Mouse (Mus musculus) midbrain, embryonic 10.5 days (tissue): ENCODE measurements around the gene Izumo2. TPM values are rescaled to one million over a fixed set of nuclear protein-coding genes. Genes with fewer than 3 reads are reported as not detected.
A peak's percentile ranks its signal among the peaks of the same experiment; 100 is the strongest.

Experiments used
- DNase-seq: peaks from one replicate; pipeline ENCODE4 v3.0.0-alpha.2; 2017; ENCODE audit warnings: low spot score
- H3K27ac ChIP-seq: fragments of 300-500 bp; sonication (generic); replicated peaks from 2 replicates; pipeline ENCODE4 v1.5.1; 2016; ENCODE audit warnings: mild to moderate bottlenecking
- H3K27me3 ChIP-seq: fragments of 300-500 bp; sonication (generic); 2 replicates; pipeline ENCODE4 v1.6.1; 2016; ENCODE audit warnings: low read depth, mild to moderate bottlenecking; ENCODE audit not compliant: poor library complexity, severe bottlenecking
- H3K36me3 ChIP-seq: fragments of 300-500 bp; sonication (generic); 2 replicates; pipeline ENCODE4 v1.6.1; 2016; ENCODE audit warnings: mild to moderate bottlenecking, moderate library complexity
- H3K4me1 ChIP-seq: fragments of 300-500 bp; sonication (generic); 2 replicates; pipeline ENCODE4 v1.6.1; 2016
- H3K4me3 ChIP-seq: fragments of 300-500 bp; sonication (generic); 2 replicates; pipeline ENCODE4 v1.5.1; 2016; ENCODE audit warnings: mild to moderate bottlenecking, moderate library complexity
- H3K9me3 ChIP-seq: fragments of 300-500 bp; sonication (generic); replicated peaks from 2 replicates; pipeline ENCODE4 v1.6.1; 2016; ENCODE audit warnings: mild to moderate bottlenecking
- WGBS: fragments of 180-500 bp; shearing (Covaris S2); methylation state at CpG from one replicate; pipeline ENCODE4 v1.1.7; 2016; 5-methylcytosine and 5-hydroxymethylcytosine counted together
- polyA plus RNA-seq: library from polyadenylated mRNA; unstranded; fragments of >200 nt; fragmentation: Nextera tagmentation; extraction: Ambion mirVana; gene quantifications from 2 replicates; pipeline ENCODE4 v1.2.1, GENCODE M21; 2016

The Izumo2 gene
- not detected in 2 replicates for polyA plus RNA-seq

DNA sequence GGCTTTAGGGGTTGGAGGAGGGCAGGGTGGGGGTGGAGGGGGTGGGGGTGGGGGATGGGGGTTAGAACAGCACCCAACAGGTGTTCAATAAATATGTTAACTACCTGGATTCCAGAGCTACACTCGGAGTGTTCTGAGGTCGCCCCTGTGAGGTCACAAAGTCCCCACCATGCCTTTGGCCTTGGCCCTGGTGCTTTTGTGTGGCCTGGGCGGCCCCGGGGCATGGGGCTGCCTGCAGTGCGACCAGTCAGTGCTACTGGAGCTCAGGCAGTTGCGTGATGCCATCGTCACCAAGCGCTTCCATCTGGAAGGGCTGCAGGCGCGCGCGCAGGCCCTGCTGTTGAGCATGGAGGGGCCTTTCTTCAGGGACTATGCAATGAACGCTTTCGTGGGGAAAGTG lies at the start of gene Izumo2:
Izumo2 (plus strand) TSS at position 169 of the 400 bp plus-strand sequence.
- no peak within 1 kb of the TSS for H3K4me3 ChIP-seq
- no peak for DNase-seq
- no peaks in the 10 kb centered on the region for H3K9me3 ChIP-seq
- H3K36me3 ChIP-seq: no peaks in the 10 kb centered on the region
- H3K27me3 ChIP-seq: no peaks in the 10 kb centered on the region
- no peaks in the 10 kb centered on the region for H3K4me1 ChIP-seq
- H3K27ac ChIP-seq: no peak within 1 kb of the TSS; the same call in 1 of the 2 replicates
- WGBS: 76% methylated on average over 14 of the region's 14 CpGs

DNA sequence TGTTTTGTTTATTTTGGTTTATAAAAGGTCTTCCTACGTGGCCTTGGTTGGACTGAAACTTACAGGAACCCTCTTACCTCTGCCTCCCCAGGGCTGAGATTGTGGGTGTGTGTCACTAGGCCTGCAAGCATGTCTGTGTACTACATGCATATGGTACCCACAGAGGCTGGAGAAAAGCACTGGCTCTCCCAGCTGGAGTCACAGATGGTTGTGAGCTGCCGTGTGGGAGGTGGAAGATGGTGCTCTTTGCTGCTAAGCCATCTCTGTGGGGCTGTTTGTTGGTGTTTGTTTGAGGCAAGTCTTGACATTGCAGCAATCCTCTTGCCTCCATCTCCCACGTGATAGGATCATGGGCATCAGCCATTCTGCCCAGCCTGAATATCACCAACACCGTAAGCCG lies 47.3 kb upstream of the Izumo2 start:
- 79% methylated on average over 5 of the region's 5 CpGs for WGBS
- Histone ChIP-seq H3K4me3 (no peak overlapping the region), H3K27ac (no peak overlapping the region)

DNA sequence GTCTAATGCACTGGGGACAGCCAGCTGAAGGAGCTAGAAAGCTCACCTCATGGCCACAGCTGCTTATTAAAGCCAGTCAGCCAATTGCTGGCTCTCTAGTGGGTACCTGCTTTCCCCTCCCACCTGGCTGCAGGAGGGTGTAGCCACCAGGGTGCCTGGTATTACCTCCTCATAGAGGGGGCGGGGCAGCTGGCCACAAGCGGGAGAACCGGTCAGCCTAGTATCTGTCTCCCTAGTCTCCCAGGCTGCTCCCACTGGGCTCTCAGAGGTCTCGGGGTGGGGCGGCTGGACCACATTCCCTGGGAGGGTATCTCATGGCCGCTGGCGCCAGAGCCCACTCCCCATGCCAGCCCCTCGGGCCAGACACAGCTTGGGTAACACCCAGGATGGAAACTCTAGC lies 46.4 kb upstream of the Izumo2 start:
- Histone ChIP-seq H3K4me1 (no peaks in the 10 kb centered on the region), H3K27me3 (0 out of 2 replicates have a peak, but pooled peaks cover 2% of the 10 kb centered on the region), H3K27ac (no peak overlapping the region), H3K9me3 (peaks cover 7% of the 10 kb centered on the region; the same call in 1 of the 2 replicates), H3K36me3 (no peaks in the 10 kb centered on the region), H3K4me3 (no peak overlapping the region)
- WGBS: 12% methylated on average over 8 of the region's 8 CpGs
- DNase-seq: no peak

More for the DNA sequence above, 47.3 kb upstream of the Izumo2 start:
- H3K36me3 ChIP-seq: no peaks in the 10 kb centered on the region
- DNase-seq: no peak
- no peaks in the 10 kb centered on the region for H3K4me1 ChIP-seq
- H3K9me3 ChIP-seq: peaks cover 1% of the 10 kb centered on the region; the same call in 1 of the 2 replicates
- no peaks in the 10 kb centered on the region for H3K27me3 ChIP-seq

GRCm38 (mm10) chr7:44662569-44662968 lies 46.0 kb upstream of the Izumo2 start:
- Histone ChIP-seq H3K27ac (no peak overlapping the region), H3K4me1 (no peaks in the 10 kb centered on the region), H3K9me3 (peaks cover 7% of the 10 kb centered on the region; the same call in 1 of the 2 replicates), H3K27me3 (0 out of 2 replicates have a peak, but pooled peaks cover 6% of the 10 kb centered on the region), H3K36me3 (no peaks in the 10 kb centered on the region), H3K4me3 (no peak overlapping the region)
- 13% methylated on average over 3 of the region's 3 CpGs for WGBS
- no peak for DNase-seq

DNA sequence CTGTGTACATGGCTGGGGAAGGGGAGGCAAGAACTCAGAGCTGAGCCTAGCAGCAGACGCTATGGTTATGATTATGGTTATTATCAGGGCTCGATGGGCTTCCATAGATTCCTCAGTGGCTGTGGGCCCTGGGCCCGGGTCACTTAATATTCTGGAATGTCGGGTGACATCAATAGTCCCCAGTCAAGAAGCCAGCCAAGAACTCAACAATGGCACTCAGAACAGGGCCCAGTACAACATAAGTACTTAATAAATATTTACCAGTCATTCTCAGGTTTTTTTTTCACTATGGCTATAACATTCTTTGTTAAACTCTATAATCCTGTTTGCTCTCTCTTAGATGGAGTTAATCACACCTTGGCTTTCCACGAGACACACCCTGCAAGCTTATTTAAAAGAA lies 45.0 kb upstream of the Izumo2 start:
- DNase-seq: no peak
- no peaks in the 10 kb centered on the region for H3K4me1 ChIP-seq
- 84% methylated on average over 5 of the region's 5 CpGs for WGBS
- no peaks in the 10 kb centered on the region for H3K36me3 ChIP-seq
- no peak overlapping the region for H3K27ac ChIP-seq
- H3K27me3 ChIP-seq: peaks cover 16% of the 10 kb centered on the region
- H3K9me3 ChIP-seq: peaks cover 7% of the 10 kb centered on the region; the same call in 1 of the 2 replicates
- H3K4me3 ChIP-seq: no peak overlapping the region

GRCm38 (mm10) chr7:44664731-44665130 lies 43.8 kb upstream of the Izumo2 start:
- Histone ChIP-seq H3K4me3 (no peak overlapping the region), H3K27ac (no peak overlapping the region), H3K4me1 (no peaks in the 10 kb centered on the region), H3K36me3 (no peaks in the 10 kb centered on the region), H3K27me3 (peaks cover 27% of the 10 kb centered on the region), H3K9me3 (peaks cover 7% of the 10 kb centered on the region; the same call in 1 of the 2 replicates)
- no peak for DNase-seq
- WGBS: 39% methylated on average over 11 of the region's 11 CpGs

DNA sequence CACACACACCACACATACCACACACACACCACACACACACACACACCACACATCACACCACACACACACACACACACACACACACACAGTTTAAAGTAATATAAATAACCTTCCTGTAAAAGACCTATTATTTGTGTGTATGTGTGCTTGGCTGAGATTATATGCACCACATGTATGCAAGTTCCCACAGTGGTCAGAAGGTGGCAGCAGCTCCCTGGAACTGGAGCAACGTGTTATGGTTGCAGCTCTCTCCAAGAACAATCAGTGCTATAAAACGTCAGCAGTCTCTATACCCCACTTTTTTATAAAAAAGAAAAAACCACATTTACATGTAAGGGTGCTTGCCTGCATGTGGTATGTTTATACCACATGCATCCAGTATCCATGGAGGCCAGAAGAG lies 42.1 kb upstream of the Izumo2 start:
- H3K9me3 ChIP-seq: peaks cover 7% of the 10 kb centered on the region; the same call in 1 of the 2 replicates
- H3K27me3 ChIP-seq: peaks cover 42% of the 10 kb centered on the region
- H3K4me1 ChIP-seq: peaks cover 12% of the 10 kb centered on the region
- H3K36me3 ChIP-seq: no peaks in the 10 kb centered on the region
- no peak overlapping the region for H3K4me3 ChIP-seq
- no peak overlapping the region for H3K27ac ChIP-seq
- 84% methylated on average over 2 of the region's 2 CpGs for WGBS
- no peak for DNase-seq

DNA sequence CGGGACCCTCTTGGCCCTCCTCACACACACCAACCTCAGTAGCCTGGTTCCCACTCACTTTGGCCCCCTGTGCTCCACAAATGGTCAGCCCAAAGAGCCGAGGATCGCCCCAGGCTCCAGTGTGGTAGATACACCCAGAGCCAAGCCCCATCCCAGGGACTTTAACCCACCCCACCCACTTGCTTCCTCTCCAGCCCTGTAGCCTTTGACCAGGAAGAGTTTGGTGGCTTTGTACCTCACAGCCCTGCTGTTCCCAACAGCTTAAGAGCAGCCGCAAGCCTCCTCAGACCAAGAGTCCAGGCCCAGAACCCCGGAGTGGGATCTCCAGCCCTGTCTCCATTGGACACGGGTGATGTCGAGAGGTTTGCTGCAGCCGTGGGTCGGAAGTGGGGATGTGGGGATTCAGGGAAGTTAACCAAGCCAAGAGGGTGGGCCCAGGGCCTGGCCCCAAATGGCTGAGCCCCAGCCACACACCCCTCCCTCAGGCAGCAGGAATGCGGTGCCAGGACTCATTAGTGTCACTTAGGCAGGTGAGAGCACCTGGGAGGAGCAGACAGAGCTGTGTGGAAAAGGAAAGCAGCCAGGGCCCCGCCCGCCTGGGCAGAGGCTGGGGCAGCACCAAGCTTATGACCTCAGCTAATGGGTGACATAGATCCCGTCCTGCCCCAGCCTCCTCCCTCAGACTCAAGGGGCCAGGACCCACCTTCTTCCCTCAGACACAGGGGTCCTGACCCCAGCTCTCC lies 40.4 kb upstream of the Izumo2 start:
- Histone ChIP-seq H3K4me3 (no peak overlapping the region), H3K4me1 (peaks cover 17% of the 10 kb centered on the region), H3K9me3 (peaks cover 7% of the 10 kb centered on the region; the same call in 1 of the 2 replicates), H3K36me3 (no peaks in the 10 kb centered on the region), H3K27me3 (peaks cover 55% of the 10 kb centered on the region), H3K27ac (no peak overlapping the region)
- 73% methylated on average over 13 of the region's 13 CpGs for WGBS
- DNase-seq: no peak

DNA sequence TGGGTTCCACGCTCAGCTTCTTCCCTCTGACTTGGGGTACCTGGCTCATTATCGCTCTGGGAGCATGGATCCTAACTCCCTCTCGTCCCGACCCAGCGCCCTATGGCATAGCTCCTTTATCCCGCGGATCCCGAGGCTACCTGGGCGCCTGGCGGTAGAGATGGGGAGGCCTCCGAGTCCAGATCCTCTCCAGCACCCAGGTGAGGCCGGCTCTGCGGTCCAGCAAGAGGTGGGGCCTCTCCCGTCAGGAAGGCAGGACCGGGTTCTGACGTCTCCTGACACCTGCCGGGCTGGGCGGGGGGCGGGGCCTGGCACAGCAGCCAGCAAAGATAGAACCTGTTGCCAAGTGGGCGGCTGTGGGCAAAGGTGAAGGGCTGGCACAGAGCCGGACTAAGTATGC lies 39.4 kb upstream of the Izumo2 start:
- H3K36me3 ChIP-seq: no peaks in the 10 kb centered on the region
- WGBS: 17% methylated on average over 21 of the region's 21 CpGs
- peaks cover 7% of the 10 kb centered on the region; the same call in 1 of the 2 replicates for H3K9me3 ChIP-seq
- no peak overlapping the region for H3K27ac ChIP-seq
- H3K4me3 ChIP-seq: no peak overlapping the region
- H3K27me3 ChIP-seq: peaks cover 55% of the 10 kb centered on the region
- peaks cover 17% of the 10 kb centered on the region for H3K4me1 ChIP-seq
- no peak for DNase-seq

DNA sequence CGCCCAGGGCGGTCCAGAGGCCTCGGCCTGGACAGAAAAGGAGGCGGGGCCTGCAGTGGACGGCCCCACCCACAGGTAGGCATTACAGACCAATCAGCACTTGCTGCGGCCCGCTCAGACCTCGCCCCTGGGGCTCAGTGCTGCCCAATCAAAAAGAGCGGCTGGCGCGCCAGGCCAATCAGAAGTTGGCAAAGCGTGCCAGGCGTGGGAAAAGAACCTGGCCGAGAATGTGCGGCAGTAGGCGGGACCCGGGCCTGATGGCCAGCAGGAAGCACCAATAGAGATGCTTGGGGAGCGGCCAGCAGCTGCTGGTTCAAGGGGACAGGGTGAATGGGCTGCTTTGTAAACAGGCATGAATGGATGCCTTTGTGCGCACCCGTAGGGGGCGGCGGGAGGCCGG lies 37.7 kb upstream of the Izumo2 start, which contains the start of gene Myh14:
Myh14 (minus strand) TSS at position 41 of the 400 bp plus-strand sequence.
- Histone ChIP-seq H3K4me1 (peaks cover 17% of the 10 kb centered on the region), H3K9me3 (peaks cover 7% of the 10 kb centered on the region; the same call in 1 of the 2 replicates), H3K36me3 (no peaks in the 10 kb centered on the region), H3K4me3 (peak within 1 kb of the TSS; percentile 51), H3K27ac (peak within 1 kb of the TSS; percentile 66), H3K27me3 (peaks cover 55% of the 10 kb centered on the region)
- under 1% methylated on average over 23 of the region's 23 CpGs for WGBS
- peak; percentile 92 for DNase-seq

DNA sequence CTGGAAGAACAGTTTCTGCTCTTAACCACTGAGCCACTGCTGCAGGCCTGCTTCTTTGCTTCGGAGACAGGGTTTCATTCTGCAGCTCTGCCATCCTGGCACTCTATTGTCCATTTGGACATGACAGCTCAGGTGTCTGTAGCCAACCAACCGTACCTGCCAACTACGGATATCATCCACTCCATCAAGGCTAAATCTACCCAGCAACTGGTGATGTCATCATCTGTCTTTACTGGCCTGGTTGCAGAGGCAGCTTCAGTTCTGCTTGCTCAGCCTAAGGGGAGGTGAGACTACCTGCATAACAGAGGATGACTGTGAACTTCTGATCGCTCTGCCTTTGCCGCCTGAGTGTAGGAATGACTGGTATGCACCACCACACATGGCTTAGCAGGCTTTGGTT lies 36.3 kb upstream of the Izumo2 start:
- Histone ChIP-seq H3K9me3 (no peaks in the 10 kb centered on the region), H3K36me3 (no peaks in the 10 kb centered on the region), H3K4me1 (peaks cover 17% of the 10 kb centered on the region), H3K4me3 (no peak overlapping the region), H3K27me3 (peaks cover 53% of the 10 kb centered on the region), H3K27ac (no peak overlapping the region)
- 79% methylated on average over 5 of the region's 5 CpGs for WGBS
- no peak for DNase-seq

DNA sequence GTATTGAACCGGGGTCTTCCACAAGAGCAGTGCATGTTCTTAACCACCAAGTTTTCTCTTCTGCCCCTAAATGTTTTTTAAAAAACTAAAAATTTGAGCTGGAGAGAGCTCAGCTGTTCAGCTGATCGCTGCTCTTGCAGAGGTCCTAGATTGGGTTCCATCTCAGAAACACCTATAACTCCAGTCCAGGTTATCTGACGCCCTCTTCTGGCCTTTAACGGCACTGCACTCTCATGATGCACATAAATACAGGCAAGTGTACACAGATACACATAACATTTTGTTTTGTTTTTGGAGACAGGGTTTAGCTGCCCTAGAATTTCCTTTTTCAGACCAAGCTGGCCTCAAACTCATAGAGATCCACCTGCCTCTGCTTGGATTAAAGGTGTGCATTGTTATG lies 34.0 kb upstream of the Izumo2 start:
- WGBS: 80% methylated on average over 4 of the region's 4 CpGs
- Histone ChIP-seq H3K4me3 (no peak overlapping the region), H3K36me3 (no peaks in the 10 kb centered on the region), H3K4me1 (peaks cover 17% of the 10 kb centered on the region), H3K9me3 (no peaks in the 10 kb centered on the region), H3K27ac (no peak overlapping the region), H3K27me3 (peaks cover 30% of the 10 kb centered on the region)
- no peak for DNase-seq

GRCm38 (mm10) chr7:44675171-44675570 lies 33.4 kb upstream of the Izumo2 start:
- Histone ChIP-seq H3K9me3 (no peaks in the 10 kb centered on the region), H3K36me3 (no peaks in the 10 kb centered on the region), H3K27me3 (peaks cover 23% of the 10 kb centered on the region), H3K27ac (no peak overlapping the region), H3K4me1 (peaks cover 17% of the 10 kb centered on the region), H3K4me3 (no peak overlapping the region)
- 85% methylated on average over 6 of the region's 6 CpGs for WGBS
- no peak for DNase-seq
